Mouse (Mus musculus) small intestine, adult 2 months (tissue): ENCODE measurements at regions not wholly inside any gene's neighbourhood (a gene's known extent, or its start where the extent isn't known, plus 50 kb on each side); places are given as distances from the start of the nearest gene placed in this dataset.

Experiments
- CTCF ChIP-seq: fragments of 200-500 bp; IDR thresholded peaks from 2 replicates; pipeline ENCODE4 v1.5.1; 2012; ENCODE audit warnings: low read depth, mild to moderate bottlenecking, control low read depth, inconsistent platforms, low read length, moderate library complexity, mixed read lengths; ENCODE audit not compliant: insufficient replicate concordance, insufficient read length; ENCODE audit errors: extremely low read depth
- POLR2A ChIP-seq: fragments of 200-500 bp; IDR thresholded peaks from 2 replicates; pipeline ENCODE4 v1.6.1; 2012; ENCODE audit warnings: low read depth, mild to moderate bottlenecking, control low read depth, inconsistent platforms, low read length, moderate library complexity

DNA sequence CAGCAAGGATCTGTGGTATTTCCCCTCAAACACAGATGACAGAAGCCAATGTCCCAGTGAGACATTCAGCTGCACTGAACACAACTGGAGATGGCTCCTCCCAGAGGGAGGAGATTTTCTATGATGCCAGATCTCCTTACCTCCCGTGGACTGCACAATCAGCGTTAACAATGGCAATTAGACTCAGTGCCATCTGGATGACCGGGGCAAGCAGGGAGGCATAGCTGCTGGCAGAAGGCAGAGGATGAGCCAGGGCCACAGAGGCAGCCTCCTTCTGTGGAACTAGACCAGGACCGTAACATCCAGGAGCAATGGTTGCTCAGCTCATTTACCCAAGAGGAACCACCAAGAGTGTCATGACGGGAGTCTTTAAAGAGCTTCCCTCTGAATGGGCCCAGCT is 73.2 kb upstream of the Pcdh8 start:
- TF ChIP-seq CTCF, result no peak
- TF ChIP-seq POLR2A, result no peak
